Mouse (Mus musculus) limb, embryonic 14.5 days (tissue): ENCODE results near the gene Myo9b. TPM values are rescaled to one million over a fixed set of nuclear protein-coding genes. Genes with fewer than 3 reads are reported as not detected.
A peak's percentile ranks its signal among the peaks of the same experiment; 100 is the strongest.

Source experiments
- ATAC-seq: fragments of 200-750 bp; cut with Nextera tagmentation; 2 replicates; pipeline ENCODE4 v1.8.0; 2017; ENCODE audit warnings: low read depth, moderate number of reproducible peaks, moderate TSS enrichment; ENCODE audit not compliant: low FRiP score
- DNase-seq: peaks from one replicate; pipeline ENCODE4 v3.0.0-alpha.2; 2015; ENCODE audit warnings: low spot score
- H3K27ac ChIP-seq: fragments of 300-500 bp; sonication (generic); replicated peaks from 2 replicates; pipeline ENCODE4 v1.5.1; 2014; ENCODE audit warnings: low read depth, mild to moderate bottlenecking, low read length, moderate library complexity, mixed read lengths
- H3K27me3 ChIP-seq: fragments of 300-500 bp; sonication (generic); 2 replicates; pipeline ENCODE4 v1.6.1; 2014; ENCODE audit warnings: low read length, mixed read lengths; ENCODE audit not compliant: control insufficient read depth, insufficient read depth
- H3K36me3 ChIP-seq: fragments of 300-500 bp; sonication (generic); 2 replicates; pipeline ENCODE4 v1.6.1; 2014; ENCODE audit warnings: mild to moderate bottlenecking, low read length, moderate library complexity, mixed read lengths; ENCODE audit not compliant: control insufficient read depth, insufficient read depth
- H3K4me1 ChIP-seq: fragments of 300-500 bp; sonication (generic); 2 replicates; pipeline ENCODE4 v1.6.1; 2014; ENCODE audit warnings: antibody characterized with exemption, low read length, mixed read lengths; ENCODE audit not compliant: control insufficient read depth, insufficient read depth
- H3K4me2 ChIP-seq: fragments of 300-500 bp; sonication (generic); replicated peaks from 2 replicates; pipeline ENCODE4 v1.6.1; 2014; ENCODE audit warnings: low read depth, mild to moderate bottlenecking, low read length, moderate library complexity; ENCODE audit not compliant: severe bottlenecking
- H3K4me3 ChIP-seq: fragments of 300-500 bp; sonication (generic); replicated peaks from 2 replicates; pipeline ENCODE4 v1.5.1; 2014; ENCODE audit warnings: low read length
- H3K9ac ChIP-seq: fragments of 300-500 bp; sonication (generic); 2 replicates; pipeline ENCODE4 v1.6.1; 2014; ENCODE audit warnings: mild to moderate bottlenecking, low read depth, low read length, moderate library complexity; ENCODE audit not compliant: severe bottlenecking
- H3K9me3 ChIP-seq: fragments of 300-500 bp; sonication (generic); 2 replicates; pipeline ENCODE4 v1.6.1; 2016; ENCODE audit warnings: low read length; ENCODE audit not compliant: control insufficient read depth
- POLR2A ChIP-seq: fragments of 200-500 bp; IDR thresholded peaks from 2 replicates; pipeline ENCODE4 v1.8.0; 2012; ENCODE audit warnings: inconsistent platforms, mild to moderate bottlenecking, moderate library complexity, borderline replicate concordance; ENCODE audit not compliant: insufficient read depth, insufficient read length; ENCODE audit errors: extremely low read depth
- whole genome bisulfite sequencing: fragments of 180-500 bp; shearing (Covaris S2); extraction: QIAGEN DNeasy Blood & Tissue Kit; methylation state at CpG from one replicate; pipeline ENCODE4 v1.1.7; 2014; 5-methylcytosine and 5-hydroxymethylcytosine counted together
- polyA plus RNA-seq, 2 experiments: library from polyadenylated mRNA; depleted of rRNA in 1 of 2; stranded (reverse) in 1 of 2; unstranded in 1 of 2; fragments of >200 nt; fragmentation: Nextera tagmentation in 1 of 2; extraction: Ambion mirVana in 1 of 2; gene quantifications; 2 replicates each; pipeline versions ENCODE4 v1.2.1 to v1.2.3; 2012 to 2014

Gene Myo9b
- polyA plus RNA-seq, 2 experiments, result 29.4 to 46.1 TPM

- no peak for TF ChIP-seq POLR2A
- DNase-seq, result no peak
- no peak overlapping the region for H3K27ac ChIP-seq
- peak overlapping the region; percentile 43 for H3K9ac ChIP-seq
- no peaks in the 10 kb centered on the region for H3K27me3 ChIP-seq
- no peak for ATAC-seq
- H3K4me1 ChIP-seq, result peaks cover 28% of the 10 kb centered on the region
- 42% methylated on average over 8 of the region's 8 CpGs for WGBS
- H3K4me3 ChIP-seq, result peak overlapping the region; percentile 34
- H3K36me3 ChIP-seq, result peaks cover 36% of the 10 kb centered on the region
- H3K9me3 ChIP-seq, result no peaks in the 10 kb centered on the region
- H3K4me2 ChIP-seq, result peak overlapping the region; percentile 65
Observed at GRCm38 (mm10) chr8:71376423-71377030, 104.0 kb downstream of the Myo9b start.

DNA sequence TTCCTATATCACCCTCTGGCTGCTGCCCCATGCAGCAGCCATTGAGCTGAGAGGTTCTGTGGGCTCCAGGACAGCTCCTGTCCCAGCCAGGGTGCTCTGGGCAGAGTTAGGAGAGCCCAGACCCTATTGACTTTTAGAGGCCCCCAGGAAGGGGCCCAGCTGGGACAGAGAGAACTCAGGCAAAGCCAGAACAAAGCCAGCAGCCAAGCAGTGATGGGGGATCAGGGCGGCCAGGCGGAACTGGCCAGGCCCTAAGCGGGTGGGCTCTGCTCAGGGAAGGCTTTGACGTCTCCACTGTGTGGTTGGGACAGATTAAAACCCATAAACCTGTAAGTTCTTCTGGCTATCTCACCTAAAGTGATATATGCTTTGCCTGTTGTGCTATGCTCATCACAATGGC is 106.5 kb downstream of the Myo9b start:
- no peak for TF ChIP-seq POLR2A
- DNase-seq, result no peak
- Histone ChIP-seq H3K4me2 (no peak overlapping the region), H3K27me3 (no peaks in the 10 kb centered on the region), H3K36me3 (peaks cover 23% of the 10 kb centered on the region), H3K27ac (no peak overlapping the region), H3K9me3 (no peaks in the 10 kb centered on the region), H3K4me3 (no peak overlapping the region), H3K4me1 (peaks cover 35% of the 10 kb centered on the region), H3K9ac (no peak overlapping the region)
- no peak for ATAC-seq
- 75% methylated on average over 4 of the region's 4 CpGs for WGBS

- peak overlapping the region; percentile 77 for H3K9ac ChIP-seq
- TF ChIP-seq POLR2A, result no peak
Observed at GRCm38 (mm10) chr8:71379512-71380075, 107.1 kb downstream of the Myo9b start.

DNA sequence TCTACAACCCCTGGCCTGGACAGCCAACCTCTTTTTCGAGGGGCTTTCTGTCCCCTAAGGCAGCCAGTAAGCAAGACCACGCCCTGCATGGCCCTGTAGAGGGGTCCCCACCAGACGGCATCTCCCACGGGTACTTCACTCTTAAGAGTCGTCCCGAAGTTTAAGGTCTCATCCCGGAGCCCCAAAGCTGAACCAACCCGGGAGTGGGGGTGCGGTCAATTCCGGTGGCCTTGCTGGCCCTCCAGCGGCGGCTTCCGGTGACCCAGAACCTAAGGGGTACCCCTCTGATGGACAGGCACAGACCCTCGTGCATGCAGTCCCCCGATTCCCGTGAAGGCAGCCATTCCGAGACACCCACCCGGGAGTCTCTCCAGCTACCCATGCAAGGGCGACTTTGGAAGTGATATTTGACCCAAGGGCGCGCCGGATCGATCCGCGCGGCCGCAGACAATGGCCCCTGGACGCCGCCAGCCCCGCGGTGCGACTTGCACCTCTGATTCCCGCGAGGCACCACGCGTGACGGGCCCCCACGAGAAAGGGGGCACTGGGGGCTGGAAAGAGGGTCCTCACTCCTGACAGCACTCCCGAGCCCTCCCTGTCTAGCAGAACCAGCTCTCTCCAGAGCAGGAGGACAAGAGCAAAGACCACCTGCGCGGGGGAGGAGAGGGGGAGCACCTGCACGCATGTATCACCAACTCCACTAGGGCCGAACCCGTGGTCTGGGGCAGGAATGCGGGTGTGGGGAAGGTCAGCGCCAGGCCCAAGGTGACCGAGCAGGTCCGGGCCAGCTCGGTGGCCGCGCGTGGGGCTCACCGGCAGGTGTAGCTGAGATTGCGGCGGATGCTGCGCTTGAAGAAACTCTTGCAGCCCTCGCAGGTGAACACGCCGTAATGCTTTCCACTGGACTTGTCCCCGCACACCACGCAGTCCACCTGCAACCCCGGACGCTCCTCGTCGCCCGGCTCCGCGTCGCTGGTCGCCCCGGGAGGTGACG is 108.0 kb downstream of the Myo9b start:
- H3K27ac ChIP-seq, result no peak overlapping the region
- peak overlapping the region; percentile 99 for H3K4me2 ChIP-seq
- H3K4me3 ChIP-seq, result peak overlapping the region; percentile 84
- H3K9me3 ChIP-seq, result no peaks in the 10 kb centered on the region
- peaks cover 11% of the 10 kb centered on the region for H3K36me3 ChIP-seq
- H3K4me1 ChIP-seq, result peaks cover 35% of the 10 kb centered on the region
- 2% methylated on average over 59 of the region's 72 CpGs for WGBS
- no peak for TF ChIP-seq POLR2A
- no peak for DNase-seq
- no peaks in the 10 kb centered on the region for H3K27me3 ChIP-seq
- H3K9ac ChIP-seq, result peak overlapping the region; percentile 77
- ATAC-seq, result no peak

More at GRCm38 (mm10) chr8:71379512-71380075, 107.1 kb downstream of the Myo9b start:
- DNase-seq (no peak), ATAC-seq (no peak)
- Histone ChIP-seq H3K27me3 (no peaks in the 10 kb centered on the region), H3K27ac (no peak overlapping the region), H3K9me3 (no peaks in the 10 kb centered on the region), H3K4me2 (peak overlapping the region; percentile 99), H3K36me3 (peaks cover 17% of the 10 kb centered on the region), H3K4me3 (peak overlapping the region; percentile 84), H3K4me1 (peaks cover 35% of the 10 kb centered on the region)
- WGBS, result 49% methylated on average over 3 of the region's 3 CpGs

GRCm38 (mm10) chr8:71381421-71381970 is 109.0 kb downstream of the Myo9b start, which contains the start of gene Nr2f6:
Gene Nr2f6, minus strand, starts transcription at chr8:71381960.
- H3K9me3 ChIP-seq, result no peaks in the 10 kb centered on the region
- no peak for TF ChIP-seq POLR2A
- H3K4me1 ChIP-seq, result peaks cover 26% of the 10 kb centered on the region
- WGBS, result under 1% methylated on average over 56 of the region's 89 CpGs
- peak within 1 kb of the TSS; percentile 77 for H3K9ac ChIP-seq
- peak within 1 kb of the TSS; percentile 88 for H3K27ac ChIP-seq
- H3K4me3 ChIP-seq, result peak within 1 kb of the TSS; percentile 84
- ATAC-seq (peak; percentile 17), DNase-seq (no peak)
- peaks cover 11% of the 10 kb centered on the region for H3K36me3 ChIP-seq
- peak within 1 kb of the TSS; percentile 99 for H3K4me2 ChIP-seq
- H3K27me3 ChIP-seq, result no peaks in the 10 kb centered on the region
